Mouse (Mus musculus) adrenal gland, adult 8-10 months (tissue): Measurements from ENCODE around the gene Rabl6. TPM values are rescaled to one million over a fixed set of nuclear protein-coding genes. Genes with fewer than 3 reads are reported as not detected.

Experiments used
- DNase-seq: peaks from one replicate; pipeline ENCODE4 v3.0.0; 2022
- total RNA-seq, 4 experiments: library from RNA; stranded (reverse); gene quantifications; 2 replicates each; pipeline ENCODE4 v1.2.4; 2022

Rabl6 gene
- total RNA-seq, 4 experiments from 2014 or later: 121 to 178 (median 137) TPM

DNA sequence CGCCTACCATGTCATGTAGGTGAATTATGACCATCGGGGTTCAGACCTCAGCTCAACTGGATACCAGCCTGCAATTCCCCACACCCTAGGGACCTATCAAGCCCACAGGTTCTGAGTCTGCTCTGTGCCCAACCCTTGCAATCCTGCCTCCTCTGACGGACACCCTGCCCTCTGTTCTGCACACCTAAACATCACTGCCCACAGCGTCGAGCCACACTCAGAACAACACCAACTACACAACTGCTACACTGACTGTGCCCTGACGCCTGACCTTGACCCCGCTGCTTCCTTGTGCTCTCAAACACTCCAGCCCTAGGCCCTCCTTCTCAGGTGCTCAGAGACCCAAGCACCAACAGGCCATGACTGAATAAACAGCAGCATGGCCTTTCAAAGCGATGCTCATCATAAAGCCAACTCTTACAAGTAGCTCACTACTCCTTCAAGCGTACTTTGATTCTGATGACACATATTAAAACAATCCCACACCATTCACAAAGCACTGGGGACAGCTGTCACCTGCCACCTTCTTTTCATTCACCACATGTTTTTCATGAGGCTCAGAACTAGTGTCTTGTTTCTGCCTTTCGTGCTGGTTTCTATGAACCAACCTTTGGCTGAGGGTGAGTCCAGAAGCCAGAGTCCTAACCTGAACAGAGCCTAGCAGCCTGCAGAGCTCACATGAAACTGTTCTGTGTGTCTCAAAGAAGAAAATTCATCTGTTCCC, 66.5 kb downstream of the Rabl6 start:
- DNase-seq: no peak

GRCm38 (mm10) chr2:25540541-25540948, 67.8 kb downstream of the Rabl6 start:
- DNase-seq: peak; percentile 64

DNA sequence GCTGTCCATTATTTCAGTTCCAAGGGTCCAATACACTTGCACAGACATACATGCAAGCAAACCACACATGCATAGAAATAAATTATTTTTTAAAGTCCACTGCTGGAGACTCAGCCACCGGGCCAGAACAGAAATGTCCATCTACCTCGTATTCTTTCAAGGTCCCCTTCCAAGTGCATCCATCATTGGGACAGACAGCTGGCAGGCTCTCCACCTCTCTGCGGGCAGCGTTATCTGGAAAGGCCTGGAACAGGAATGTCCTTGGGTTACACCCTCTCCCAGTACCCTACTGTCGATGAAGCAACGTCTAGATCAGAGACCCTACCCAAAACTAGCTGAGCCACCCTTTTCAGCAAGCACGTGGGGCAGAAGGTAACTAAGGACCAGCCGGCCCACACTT, 71.8 kb downstream of the Rabl6 start:
- DNase-seq: peak; percentile 82

GRCm38 (mm10) chr2:25534866-25535182, 73.5 kb downstream of the Rabl6 start:
- DNase-seq: no peak

GRCm38 (mm10) chr2:25534178-25534865, 74.0 kb downstream of the Rabl6 start:
- DNase-seq: peak; percentile 93

DNA sequence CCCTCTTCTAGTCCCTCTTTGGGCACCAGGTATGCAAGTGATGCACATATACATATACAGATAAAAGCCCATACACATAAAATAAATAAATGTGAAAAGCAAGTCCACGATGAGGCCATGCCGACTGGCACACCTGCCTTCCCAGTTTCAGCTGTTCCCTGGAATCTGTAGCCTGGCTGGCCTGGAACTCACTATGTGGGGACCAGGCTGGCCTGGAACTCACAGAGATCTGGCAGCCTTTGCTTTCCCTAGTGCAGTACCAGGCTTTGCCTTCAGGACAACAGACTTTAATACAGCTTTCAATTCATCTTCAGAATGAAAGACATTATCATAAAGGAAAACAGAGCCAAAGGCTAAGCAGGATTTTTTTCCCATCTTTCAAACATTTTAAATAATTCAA, 74.6 kb downstream of the Rabl6 start:
- DNase-seq: no peak

Other genes starting within 250 kb of the Rabl6 start
- 10 to 100 TPM; 29.5 to 48.3 (median 31.5) TPM for gene Uap1l1, start 242.8 kb downstream of the Rabl6 start, total RNA-seq
- under 1 TPM in 3 of 4 experiments, not detected in 1; 0.31 to 0.71 (median 0.61) TPM for gene Sapcd2, start 236.2 kb downstream of the Rabl6 start, total RNA-seq
- 1 to 10 TPM; 3.1 to 9.7 (median 5.1) TPM for gene Entpd2, start 212.6 kb downstream of the Rabl6 start, total RNA-seq
- gene Npdc1, start 209.2 kb downstream of the Rabl6 start, total RNA-seq: 100 to 1,000 TPM; 148 to 171 (median 163) TPM
- under 1 TPM in 1 of 4 experiments, not detected in 3; 0.13 TPM for gene Fut7, start 185.3 kb downstream of the Rabl6 start, total RNA-seq
- 10 to 100 TPM; 48.9 to 73.0 (median 57.5) TPM for gene Abca2, start 179.8 kb downstream of the Rabl6 start, total RNA-seq
- not detected for gene Clic3, start 151.7 kb downstream of the Rabl6 start, total RNA-seq
- gene Paxx, start 147.4 kb downstream of the Rabl6 start, total RNA-seq: 10 to 100 TPM; 32.4 to 68.2 (median 43.4) TPM
- 10 to 100 TPM in 1 of 4 experiments, 1 to 10 TPM in 3; 3.2 to 10.5 (median 4.4) TPM for gene Ptgds, start 138.5 kb downstream of the Rabl6 start, total RNA-seq
- gene Lcn12, start 114.6 kb downstream of the Rabl6 start, total RNA-seq: not detected
- gene Fbxw5, start 107.8 kb downstream of the Rabl6 start, total RNA-seq: 100 to 1,000 TPM in 3 of 4 experiments, 10 to 100 TPM in 1; 82.5 to 114 (median 107) TPM
- 1 to 10 TPM in 3 of 4 experiments, under 1 TPM in 1; 0.70 to 2.3 (median 1.6) TPM for gene C8g, start 106.8 kb downstream of the Rabl6 start, total RNA-seq
- gene Traf2, start 61.6 kb downstream of the Rabl6 start, total RNA-seq: 10 to 100 TPM; 22.6 to 35.3 (median 30.6) TPM
- gene Edf1, start 50.7 kb downstream of the Rabl6 start, total RNA-seq: 100 to 1,000 TPM; 149 to 331 (median 215) TPM
- 10 to 100 TPM in 1 of 4 experiments, 1 to 10 TPM in 3; 1.4 to 11.0 (median 4.0) TPM for gene Mamdc4, start 33.7 kb downstream of the Rabl6 start, total RNA-seq
- gene Phpt1, start 33.3 kb downstream of the Rabl6 start, total RNA-seq: 10 to 100 TPM; 61.3 to 76.9 (median 66.1) TPM
- gene Ajm1, start 26.8 kb downstream of the Rabl6 start, total RNA-seq: 1 to 10 TPM; 1.6 to 4.8 (median 3.8) TPM
- gene Ccdc183, start 9.2 kb upstream of the Rabl6 start, total RNA-seq: not detected
- gene Tmem141, start 13.5 kb upstream of the Rabl6 start, total RNA-seq: 10 to 100 TPM; 18.0 to 47.8 (median 27.3) TPM
- 1 to 10 TPM; 4.7 to 7.0 (median 5.5) TPM for gene Fcna, start 19.5 kb upstream of the Rabl6 start, total RNA-seq
- not detected for gene Lcn8, start 44.6 kb upstream of the Rabl6 start, total RNA-seq
- not detected for gene Lcn5, start 49.4 kb upstream of the Rabl6 start, total RNA-seq
- not detected for gene Lcn6, start 68.3 kb upstream of the Rabl6 start, total RNA-seq
- gene Lcn10, start 74.2 kb upstream of the Rabl6 start, total RNA-seq: not detected
- 10 to 100 TPM in 1 of 4 experiments, 1 to 10 TPM in 1, not detected in 2; 3.1 to 30.1 TPM for gene Obp2a, start 91.5 kb upstream of the Rabl6 start, total RNA-seq
- 10 to 100 TPM; 29.9 to 69.4 (median 39.2) TPM for gene Bmyc, start 98.2 kb upstream of the Rabl6 start, total RNA-seq
- not detected for gene Obp2b, start 128.5 kb upstream of the Rabl6 start, total RNA-seq
- gene Lcn3, start 157.0 kb upstream of the Rabl6 start, total RNA-seq: not detected
- not detected for gene Lcn11, start 168.5 kb upstream of the Rabl6 start, total RNA-seq
- not detected for gene Gm13539, start 173.7 kb upstream of the Rabl6 start, total RNA-seq
- gene Glt6d1, start 207.3 kb upstream of the Rabl6 start, total RNA-seq: not detected
- gene Lcn9, start 214.6 kb upstream of the Rabl6 start, total RNA-seq: not detected
- gene Sohlh1, start 238.7 kb upstream of the Rabl6 start, total RNA-seq: not detected